Mouse (Mus musculus) ES-E14 (cell line): ENCODE data around the gene Bcas3. TPM values are rescaled to one million over a fixed set of nuclear protein-coding genes. Genes with fewer than 3 reads are reported as not detected.

ENCODE experiments used
- DNase-seq: peaks from one replicate; pipeline ENCODE4 v3.0.0-alpha.2; 2013; ENCODE audit warnings: low read depth, low spot score
- H3K27ac ChIP-seq: 2 replicates; pipeline ENCODE4 v1.5.1; 2012; ENCODE audit warnings: low read depth, mild to moderate bottlenecking, low read length, moderate library complexity, mixed read lengths; ENCODE audit not compliant: poor library complexity, insufficient read depth, severe bottlenecking
- H3K36me3 ChIP-seq: 2 replicates; pipeline ENCODE4 v1.6.1; 2012; ENCODE audit warnings: mild to moderate bottlenecking, low read length, moderate library complexity, mixed read lengths; ENCODE audit not compliant: control insufficient read depth, poor library complexity, insufficient read depth, severe bottlenecking
- H3K4me1 ChIP-seq, 2 experiments: fragments of 150-350 bp in 1 of 2; sonication (generic) in 1 of 2; 2 replicates each; pipeline ENCODE4 v1.6.1; 2012; ENCODE audit warnings: low read length in 2 of 2, mild to moderate bottlenecking in 1 of 2, mixed read lengths in 1 of 2; ENCODE audit not compliant: control insufficient read depth in 2 of 2, insufficient read depth in 2 of 2, poor library complexity in 1 of 2
- H3K4me3 ChIP-seq, 2 experiments: fragments of 150-350 bp in 1 of 2; sonication (generic) in 1 of 2; 2 replicates each; pipeline ENCODE4 v1.5.1; 2012; ENCODE audit warnings: low read length in 2 of 2, low read depth in 1 of 2, mild to moderate bottlenecking in 1 of 2, mixed read lengths in 1 of 2; ENCODE audit not compliant: insufficient read depth in 1 of 2, poor library complexity in 1 of 2, severe bottlenecking in 1 of 2
- H3K9ac ChIP-seq: 2 replicates; pipeline ENCODE4 v1.6.1; 2012; ENCODE audit warnings: low read depth, mild to moderate bottlenecking, low read length, mixed read lengths; ENCODE audit not compliant: poor library complexity, insufficient read depth, severe bottlenecking
- H3K9me3 ChIP-seq: fragments of 150-350 bp; sonication (generic); 2 replicates; pipeline ENCODE4 v1.6.1; 2012; ENCODE audit warnings: low read depth, mild to moderate bottlenecking, low read length; ENCODE audit not compliant: control insufficient read depth, insufficient read depth
- CHD2 ChIP-seq: IDR thresholded peaks from 2 replicates; pipeline ENCODE4 v1.6.1; 2014; ENCODE audit warnings: mild to moderate bottlenecking, low read depth, low read length, inconsistent platforms
- HCFC1 ChIP-seq: IDR thresholded peaks from 2 replicates; pipeline ENCODE4 v1.6.1; 2012; ENCODE audit warnings: low read length, inconsistent platforms, borderline replicate concordance; ENCODE audit not compliant: insufficient read depth
- MAFK ChIP-seq: IDR thresholded peaks from 2 replicates; pipeline ENCODE4 v1.6.1; 2014; ENCODE audit warnings: mild to moderate bottlenecking, low read depth, low read length, inconsistent platforms; ENCODE audit not compliant: insufficient read depth
- ZC3H11A ChIP-seq: IDR thresholded peaks from 2 replicates; pipeline ENCODE4 v1.6.1; 2012; ENCODE audit warnings: low read depth, mild to moderate bottlenecking, inconsistent platforms, low read length, borderline replicate concordance
- ZNF384 ChIP-seq: IDR thresholded peaks from 2 replicates; pipeline ENCODE4 v1.6.1; 2012; ENCODE audit warnings: low read depth, low read length, inconsistent platforms
- in situ Hi-C, 2 experiments: fragments of 600-800 bp; cut with MboI; formaldehyde crosslinking; loops; one replicate each; pipeline ENCODE4 v1.15.1; 2025; ENCODE audit warnings: low sequenced_read_pairs in 2 of 2, inconsistent platforms in 1 of 2; ENCODE audit not compliant: unreplicated experiment in 2 of 2
- total RNA-seq: library from RNA; depleted of rRNA; stranded (reverse); fragments of 300-350 nt; gene quantifications from 2 replicates; pipeline ENCODE4 v1.2.3, GENCODE M21; 2012

Gene Bcas3
- total RNA-seq, 1 experiment: 23.6 TPM

GRCm38 (mm10) chr11:85786113-85786718 lies 433.2 kb downstream of the Bcas3 start:
- TF ChIP-seq HCFC1: no peak
- TF ChIP-seq ZNF384: no peak
- TF ChIP-seq CHD2: no peak
- TF ChIP-seq MAFK: no peak
- TF ChIP-seq ZC3H11A: no peak
- in situ Hi-C loops: no loop called here
- Histone ChIP-seq H3K4me3 (no peak overlapping the region), H3K4me1 (no peaks in the 10 kb centered on the region), H3K9ac (no peak overlapping the region), H3K36me3 (no peaks in the 10 kb centered on the region), H3K27ac (no peak overlapping the region), H3K9me3 (no peaks in the 10 kb centered on the region)
- DNase-seq: no peak

- Histone ChIP-seq H3K9ac (no peak overlapping the region), H3K4me3 (no peak overlapping the region), H3K27ac (no peak overlapping the region), H3K36me3 (no peaks in the 10 kb centered on the region), H3K4me1 (peaks cover 0 to 7% of the 10 kb centered on the region in 2 experiments; a peak in 1 of 4 replicates), H3K9me3 (no peaks in the 10 kb centered on the region)
- in situ Hi-C loops: no loop called here
- no peak for DNase-seq
- TF ChIP-seq ZNF384: no peak
- TF ChIP-seq MAFK: no peak
- no peak for TF ChIP-seq HCFC1
- no peak for TF ChIP-seq CHD2
- TF ChIP-seq ZC3H11A: no peak
Measured at GRCm38 (mm10) chr11:85789750-85790149, 436.8 kb downstream of the Bcas3 start.

GRCm38 (mm10) chr11:85790267-85790666 lies 437.3 kb downstream of the Bcas3 start:
- Histone ChIP-seq H3K27ac (no peak overlapping the region), H3K4me1 (peaks cover 0 to 7% of the 10 kb centered on the region in 2 experiments; a peak in 1 of 4 replicates), H3K9ac (no peak overlapping the region), H3K36me3 (no peaks in the 10 kb centered on the region), H3K9me3 (no peaks in the 10 kb centered on the region), H3K4me3 (no peak overlapping the region)
- TF ChIP-seq ZC3H11A: no peak
- no peak for TF ChIP-seq CHD2
- TF ChIP-seq MAFK: no peak
- TF ChIP-seq ZNF384: no peak
- TF ChIP-seq HCFC1: no peak
- DNase-seq: no peak
- in situ Hi-C loops: no loop called here

- Histone ChIP-seq H3K4me3 (no peak overlapping the region), H3K9me3 (no peaks in the 10 kb centered on the region), H3K9ac (no peak overlapping the region), H3K36me3 (no peaks in the 10 kb centered on the region), H3K27ac (no peak overlapping the region), H3K4me1 (peaks cover 0 to 7% of the 10 kb centered on the region in 2 experiments; a peak in 1 of 4 replicates)
- in situ Hi-C loops: no loop called here
- DNase-seq: no peak
- no peak for TF ChIP-seq ZC3H11A
- no peak for TF ChIP-seq HCFC1
- no peak for TF ChIP-seq ZNF384
- no peak for TF ChIP-seq MAFK
- TF ChIP-seq CHD2: no peak
Measured at GRCm38 (mm10) chr11:85791212-85791611, 438.2 kb downstream of the Bcas3 start.
